Mouse (Mus musculus) heart, embryonic 14.5 days (tissue): ENCODE results near the gene Pygo1. TPM values are rescaled to one million over a fixed set of nuclear protein-coding genes. Genes with fewer than 3 reads are reported as not detected.

Experiments
- ATAC-seq: fragments of 200-750 bp; cut with Nextera tagmentation; 2 replicates; pipeline ENCODE4 v1.8.0; 2017; ENCODE audit warnings: low read depth, moderate TSS enrichment; ENCODE audit not compliant: insufficient number of reproducible peaks, insufficient read depth, low FRiP score
- H3K27ac ChIP-seq, 2 experiments: fragments of 200-500 bp in 1 of 2; fragments of 300-500 bp in 1 of 2; sonication (generic) in 1 of 2; replicated peaks in 1 of 2; 2 replicates each; pipeline ENCODE4 v1.5.1; 2012 to 2014; ENCODE audit warnings: low read depth in 2 of 2, low read length in 2 of 2, control low read depth in 1 of 2, mild to moderate bottlenecking in 1 of 2, mixed read lengths in 1 of 2; ENCODE audit not compliant: control insufficient read depth in 1 of 2, insufficient read depth in 1 of 2
- H3K27me3 ChIP-seq: fragments of 300-500 bp; sonication (generic); 2 replicates; pipeline ENCODE4 v1.6.1; 2014; ENCODE audit warnings: mild to moderate bottlenecking, low read length, control low read depth; ENCODE audit not compliant: control insufficient read depth, insufficient read depth
- H3K36me3 ChIP-seq: fragments of 300-500 bp; sonication (generic); 2 replicates; pipeline ENCODE4 v1.6.1; 2014; ENCODE audit warnings: mild to moderate bottlenecking, control low read depth, low read length, mixed read lengths; ENCODE audit not compliant: control insufficient read depth, insufficient read depth
- H3K4me1 ChIP-seq, 2 experiments: fragments of 200-500 bp in 1 of 2; fragments of 300-500 bp in 1 of 2; sonication (generic) in 1 of 2; 2 replicates each; pipeline ENCODE4 v1.6.1; 2012 to 2014; ENCODE audit warnings: low read length in 2 of 2, control low read depth in 1 of 2, mixed read lengths in 1 of 2; ENCODE audit not compliant: control insufficient read depth in 2 of 2, insufficient read depth in 2 of 2
- H3K4me2 ChIP-seq: fragments of 300-500 bp; sonication (generic); 2 replicates; pipeline ENCODE4 v1.6.1; 2014; ENCODE audit warnings: mild to moderate bottlenecking, low read length
- H3K4me3 ChIP-seq, 2 experiments: fragments of 200-500 bp in 1 of 2; fragments of 300-500 bp in 1 of 2; sonication (generic) in 1 of 2; 2 replicates each; pipeline ENCODE4 v1.5.1; 2012 to 2014; ENCODE audit warnings: low read length in 2 of 2, mild to moderate bottlenecking in 2 of 2, control low read depth in 1 of 2, low read depth in 1 of 2, moderate library complexity in 1 of 2; ENCODE audit not compliant: control insufficient read depth in 1 of 2, insufficient read depth in 1 of 2
- H3K9ac ChIP-seq: fragments of 300-500 bp; sonication (generic); 2 replicates; pipeline ENCODE4 v1.6.1; 2014; ENCODE audit warnings: mild to moderate bottlenecking, low read length
- H3K9me3 ChIP-seq: fragments of 300-500 bp; sonication (generic); 2 replicates; pipeline ENCODE4 v1.6.1; 2016; ENCODE audit warnings: low read length, control low read depth; ENCODE audit not compliant: control insufficient read depth
- WGBS: fragments of 180-500 bp; shearing (Covaris S2); extraction: QIAGEN DNeasy Blood & Tissue Kit; methylation state at CpG from one replicate; pipeline ENCODE4 v1.1.7; 2014; 5-methylcytosine and 5-hydroxymethylcytosine counted together
- polyA plus RNA-seq: library from polyadenylated mRNA; unstranded; fragments of >200 nt; fragmentation: Nextera tagmentation; extraction: Ambion mirVana; gene quantifications from 2 replicates; pipeline ENCODE4 v1.2.1, GENCODE M21; 2014

Pygo1 gene
- polyA plus RNA-seq, 1 experiment from 2014 or later = 3.2 TPM

DNA sequence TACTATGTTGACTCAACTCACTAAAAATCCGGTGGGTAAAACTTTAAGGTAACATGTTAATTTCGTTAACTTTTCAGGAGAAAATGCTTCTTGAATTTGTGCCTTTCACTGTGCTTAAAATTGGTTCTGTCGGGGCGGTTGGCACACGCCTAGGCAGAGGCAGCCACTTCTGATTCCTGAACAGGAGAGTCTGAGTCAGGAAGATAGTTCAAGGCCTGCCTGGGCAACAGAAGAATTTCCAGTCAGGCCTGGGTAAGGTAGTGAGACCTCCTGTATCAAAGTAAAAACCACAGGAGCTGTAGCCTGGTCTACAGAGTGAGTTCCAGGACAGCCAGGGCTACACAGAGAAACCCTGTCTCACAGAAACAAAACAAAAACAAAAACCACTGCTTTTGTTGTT lies 67.1 kb downstream of the Pygo1 start:
- Histone ChIP-seq H3K36me3 (no peaks in the 10 kb centered on the region), H3K4me3 (no peak overlapping the region), H3K9me3 (no peaks in the 10 kb centered on the region), H3K4me2 (no peak overlapping the region), H3K4me1 (no peaks in the 10 kb centered on the region), H3K27ac (no peak overlapping the region), H3K27me3 (no peaks in the 10 kb centered on the region), H3K9ac (no peak overlapping the region)
- ATAC-seq = no peak
- 86% methylated on average over 5 of the region's 5 CpGs for WGBS

DNA sequence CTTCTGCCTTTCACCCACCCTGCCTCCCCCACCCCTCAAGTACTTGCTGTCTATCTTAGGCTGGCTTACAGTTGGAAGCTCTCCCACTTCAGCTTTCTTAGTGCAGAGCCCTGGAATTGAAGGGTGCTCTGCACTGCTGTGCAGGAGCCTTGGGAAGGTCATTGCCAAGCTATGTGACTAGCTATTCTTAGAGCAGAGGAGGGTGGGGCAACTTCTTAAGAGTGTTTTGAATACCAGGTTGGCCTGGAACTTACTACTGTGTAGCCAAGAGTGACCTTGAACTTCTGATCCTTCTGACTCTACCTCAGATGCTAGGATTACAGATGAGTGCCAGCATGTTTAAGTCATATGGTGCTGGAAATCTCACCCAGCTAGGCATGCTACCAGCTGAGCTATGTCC lies 70.7 kb downstream of the Pygo1 start:
- no peak overlapping the region for H3K4me3 ChIP-seq
- H3K9me3 ChIP-seq = no peaks in the 10 kb centered on the region
- peaks cover 7% of the 10 kb centered on the region for H3K36me3 ChIP-seq
- H3K9ac ChIP-seq = no peak overlapping the region
- no peaks in the 10 kb centered on the region for H3K4me1 ChIP-seq
- H3K27ac ChIP-seq = no peak overlapping the region
- no peaks in the 10 kb centered on the region for H3K27me3 ChIP-seq
- no peak for ATAC-seq
- H3K4me2 ChIP-seq = no peak overlapping the region

DNA sequence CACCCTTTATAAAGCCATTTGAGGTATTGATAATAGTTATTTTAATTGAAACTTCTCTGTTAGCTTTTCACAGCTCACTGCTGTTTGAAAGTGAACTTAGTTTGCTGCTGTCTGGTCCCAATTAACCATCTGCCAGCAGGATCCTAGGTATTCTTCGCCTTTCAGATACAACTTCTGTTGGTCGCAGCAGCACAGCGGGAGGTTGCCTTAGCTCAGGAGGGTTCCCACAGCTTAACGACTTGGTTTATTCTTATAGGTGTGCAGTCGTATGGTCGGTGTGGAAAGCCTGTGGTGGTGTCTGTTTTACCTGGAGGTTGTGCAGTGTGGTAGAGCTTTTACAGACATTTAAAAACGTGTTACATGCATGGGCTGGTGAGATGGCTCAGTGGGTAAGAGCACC lies 71.4 kb downstream of the Pygo1 start:
- WGBS = 59% methylated on average over 7 of the region's 7 CpGs

DNA sequence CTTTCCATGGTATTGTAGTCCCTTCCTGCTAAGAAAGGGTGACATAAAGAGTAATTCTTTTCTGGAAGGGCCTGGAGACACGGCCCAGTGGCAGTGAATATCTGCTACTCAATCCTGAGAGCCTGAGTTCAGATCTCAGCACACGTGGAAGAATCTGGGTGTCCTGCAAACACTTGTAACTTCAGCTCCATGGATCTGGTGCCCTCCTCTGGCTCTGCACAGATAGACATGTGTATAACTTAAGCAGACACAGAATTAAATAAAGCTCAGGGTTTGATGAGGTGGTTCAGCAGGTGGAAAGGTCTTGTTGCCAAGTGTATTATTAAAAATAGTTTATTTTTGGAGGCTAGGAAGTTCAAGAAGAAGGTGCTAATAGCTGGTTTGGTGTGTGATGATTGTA lies 75.0 kb downstream of the Pygo1 start:
- 54% methylated on average over 2 of the region's 2 CpGs for WGBS
- Histone ChIP-seq H3K27me3 (no peaks in the 10 kb centered on the region), H3K4me3 (no peak overlapping the region), H3K9ac (no peak overlapping the region), H3K36me3 (peaks cover 23% of the 10 kb centered on the region), H3K9me3 (no peaks in the 10 kb centered on the region), H3K4me1 (no peaks in the 10 kb centered on the region), H3K4me2 (no peak overlapping the region), H3K27ac (no peak overlapping the region)
- ATAC-seq = no peak

More for the DNA sequence above, 71.4 kb downstream of the Pygo1 start:
- Histone ChIP-seq H3K27me3 (no peaks in the 10 kb centered on the region), H3K9me3 (no peaks in the 10 kb centered on the region), H3K27ac (no peak overlapping the region), H3K9ac (no peak overlapping the region), H3K4me3 (no peak overlapping the region), H3K36me3 (peaks cover 8% of the 10 kb centered on the region), H3K4me1 (no peaks in the 10 kb centered on the region), H3K4me2 (no peak overlapping the region)
- no peak for ATAC-seq

DNA sequence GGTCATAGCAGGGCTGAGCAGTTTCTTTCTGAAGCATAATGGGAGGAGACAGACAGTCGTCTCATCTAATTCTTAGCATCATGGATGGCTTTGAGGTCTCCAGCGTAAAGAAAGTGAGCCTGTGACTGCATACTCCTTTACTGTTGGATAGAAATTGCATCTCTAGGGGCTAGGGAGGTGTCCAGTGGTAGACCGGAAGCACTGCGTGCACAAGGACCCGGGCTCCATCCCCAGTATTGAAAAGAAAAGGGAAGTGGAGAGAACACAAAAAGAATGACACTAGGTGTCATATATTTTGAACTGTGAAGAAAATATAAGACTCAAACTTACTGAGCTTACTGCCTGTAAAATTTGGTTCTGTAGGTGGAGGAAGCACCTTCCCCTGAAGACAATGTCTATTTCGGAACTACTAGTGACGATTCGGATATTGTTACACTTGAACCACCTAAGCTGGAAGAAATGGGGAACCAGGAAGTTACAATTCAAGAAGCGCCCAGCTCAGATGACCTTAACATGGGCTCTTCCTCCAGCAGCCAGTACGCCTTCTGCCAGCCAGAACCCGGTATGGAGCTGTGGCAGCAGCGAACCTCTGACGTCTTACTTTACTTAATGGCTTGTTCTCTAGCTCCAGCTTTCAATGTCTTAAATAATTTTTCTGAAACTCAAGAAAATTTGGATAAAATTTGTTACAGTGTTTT lies 76.0 kb downstream of the Pygo1 start:
- H3K4me2 ChIP-seq = no peak overlapping the region
- 81% methylated on average over 13 of the region's 13 CpGs for WGBS
- H3K36me3 ChIP-seq = peaks cover 32% of the 10 kb centered on the region
- no peaks in the 10 kb centered on the region for H3K9me3 ChIP-seq
- H3K9ac ChIP-seq = no peak overlapping the region
- no peaks in the 10 kb centered on the region for H3K4me1 ChIP-seq
- H3K27ac ChIP-seq = no peak overlapping the region
- H3K27me3 ChIP-seq = no peaks in the 10 kb centered on the region
- H3K4me3 ChIP-seq = no peak overlapping the region
- no peak for ATAC-seq

Other genes with a start within 250 kb of the Pygo1 start
- gene Prtg, start 118.8 kb upstream of the Pygo1 start, polyA plus RNA-seq = 0.82 and 1.1 TPM in 2 replicates
- 0.74 and 0.78 TPM in 2 replicates for gene Dyx1c1, start 33.1 kb downstream of the Pygo1 start, polyA plus RNA-seq
- not detected in 2 replicates for gene Gm44503, start 33.2 kb downstream of the Pygo1 start, polyA plus RNA-seq
- 15.5 and 19.1 TPM in 2 replicates for gene Ccpg1os, start 59.7 kb downstream of the Pygo1 start, polyA plus RNA-seq
- 29.8 and 31.3 TPM in 2 replicates for gene Ccpg1, start 59.8 kb downstream of the Pygo1 start, polyA plus RNA-seq
- 7.2 and 9.4 TPM in 2 replicates for gene Pigb, start 114.7 kb downstream of the Pygo1 start, polyA plus RNA-seq
- 1.4 and 1.6 TPM in 2 replicates for gene Rab27a, start 119.2 kb downstream of the Pygo1 start, polyA plus RNA-seq
- not detected in 2 replicates for gene Khdc3, start 176.2 kb downstream of the Pygo1 start, polyA plus RNA-seq
- gene Gm20509, start 176.8 kb downstream of the Pygo1 start, polyA plus RNA-seq = not detected in 2 replicates
- 87.7 and 92.9 TPM in 2 replicates for gene Rsl24d1, start 187.8 kb downstream of the Pygo1 start, polyA plus RNA-seq